Comparison of ENCODE assay signal across 8 mouse cellular contexts in the genomic region with DNA sequence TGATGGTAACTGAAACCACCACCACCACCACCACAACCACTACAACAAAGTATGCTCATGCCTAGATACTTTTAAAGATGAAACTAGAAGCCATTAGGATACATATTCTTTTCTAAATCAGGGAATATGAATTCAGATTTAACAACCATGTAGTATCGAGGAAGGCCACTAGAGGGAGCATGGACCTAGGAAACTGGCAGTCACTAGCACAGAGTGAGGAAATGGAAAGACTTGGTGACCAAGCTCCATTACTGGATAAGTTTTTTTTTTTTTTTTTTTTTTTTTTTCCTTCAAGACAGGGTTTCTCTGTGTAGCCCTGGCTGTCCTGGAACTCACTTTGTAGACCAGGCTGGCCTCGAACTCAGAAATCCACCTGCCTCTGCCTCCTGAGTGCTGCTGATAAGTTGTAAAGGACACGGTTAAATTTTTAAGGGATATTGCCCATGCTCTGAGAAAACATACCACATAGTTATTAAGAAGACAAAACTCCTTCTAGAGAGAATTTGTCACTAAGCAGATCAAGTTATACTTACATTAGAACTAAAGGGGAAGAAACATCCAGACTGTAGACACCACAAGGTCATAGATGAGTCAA. TPM values are rescaled to one million over a fixed set of nuclear protein-coding genes. Genes with fewer than 3 reads are reported as not detected.
DNase-seq lines count a peak whose midpoint lies in the region; ATAC-seq and TF ChIP-seq lines count a peak whose summit lies in the region.
"Had no signal": no experiment of that assay in that cellular context is flagged by ENCODE, and none has a peak within 500 bp of the region (broad histone marks: within the 10 kb centered on the region; RNA-seq: fewer than 3 reads in every experiment).

No protein-coding gene starts in this region.

- no peak overlapping the region for H3K9ac ChIP-seq in liver, adult 2 months (ENCODE audit: low read depth, low read length)
- no peak overlapping the region for H3K9ac ChIP-seq in liver, embryonic 12.5 days
- no peak overlapping the region for H3K9ac ChIP-seq in ES-E14 (ENCODE audit: insufficient read depth, low read depth, low read length, poor library complexity, severe bottlenecking)
- no peak overlapping the region for H3K9ac ChIP-seq in forebrain, postnatal 0 days
- H3K9ac ChIP-seq: heart, embryonic 15.5 days had no signal

- TF ChIP-seq CTCF in liver, adult 2 months (IDR thresholded peaks at IDR 0.05; ENCODE audit: low read depth, low read length): peak; percentile 55
- TF ChIP-seq CTCF in forebrain, postnatal 0 days (IDR thresholded peaks at IDR 0.05; ENCODE audit: low read depth): peak; percentile 87

- H3K9me3 ChIP-seq in liver, embryonic 12.5 days (replicated peaks): no peaks in the 10 kb centered on the region
- H3K9me3 ChIP-seq in ES-E14 (ENCODE audit: control insufficient read depth, insufficient read depth, low read depth, low read length): no peaks in the 10 kb centered on the region
- H3K9me3 ChIP-seq in forebrain, postnatal 0 days (ENCODE audit: low read length): no peaks in the 10 kb centered on the region
- H3K9me3 ChIP-seq: heart, embryonic 15.5 days had no signal

- H3K36me3 ChIP-seq in liver, adult 2 months (ENCODE audit: control insufficient read depth, insufficient read depth, low read length): no peaks in the 10 kb centered on the region
- H3K36me3 ChIP-seq in liver, embryonic 12.5 days: no peaks in the 10 kb centered on the region
- H3K36me3 ChIP-seq in ES-E14 (ENCODE audit: control insufficient read depth, insufficient read depth, low read length, poor library complexity, severe bottlenecking): no peaks in the 10 kb centered on the region
- H3K36me3 ChIP-seq in forebrain, postnatal 0 days (ENCODE audit: insufficient read depth): no peaks in the 10 kb centered on the region
- H3K36me3 ChIP-seq: heart, embryonic 15.5 days had no signal

- WGBS in liver, adult 2 months: 44% methylated on average over 3 of the region's 3 CpGs
- 34% methylated on average over 3 of the region's 3 CpGs for WGBS in liver, embryonic 12.5 days (ENCODE audit: insufficient replicate concordance)
- WGBS in forebrain, postnatal 0 days: 46% methylated on average over 3 of the region's 3 CpGs

- no peaks in the 10 kb centered on the region for H3K4me1 ChIP-seq in liver, adult 2 months (ENCODE audit: control insufficient read depth, insufficient read depth, low read length)
- H3K4me1 ChIP-seq in liver, embryonic 12.5 days: no peaks in the 10 kb centered on the region
- no peaks in the 10 kb centered on the region for H3K4me1 ChIP-seq in ES-E14 (ENCODE audit: control insufficient read depth in 2 of 2, insufficient read depth in 2 of 2, low read length in 2 of 2, poor library complexity in 1 of 2)
- H3K4me1 ChIP-seq in forebrain, postnatal 0 days (ENCODE audit: insufficient read depth): no peaks in the 10 kb centered on the region
- H3K4me1 ChIP-seq: heart, embryonic 15.5 days had no signal

- no peak overlapping the region for H3K4me3 ChIP-seq in liver, adult 2 months (ENCODE audit: insufficient read depth, low read depth, low read length)
- no peak overlapping the region for H3K4me3 ChIP-seq in liver, embryonic 12.5 days
- H3K4me3 ChIP-seq in ES-E14 (ENCODE audit: insufficient read depth in 1 of 2, low read depth in 1 of 2, low read length in 2 of 2, poor library complexity in 1 of 2, severe bottlenecking in 1 of 2): no peak overlapping the region
- no peak overlapping the region for H3K4me3 ChIP-seq in forebrain, postnatal 0 days (ENCODE audit: low read depth, low read length)
- H3K4me3 ChIP-seq: heart, embryonic 15.5 days had no signal

- H3K4me2 ChIP-seq in liver, embryonic 12.5 days: no peak overlapping the region
- no peak overlapping the region for H3K4me2 ChIP-seq in forebrain, postnatal 0 days (ENCODE audit: low read depth)
- H3K4me2 ChIP-seq: heart, embryonic 15.5 days had no signal

- ATAC-seq in liver, embryonic 12.5 days: no peak
- peak; percentile 68 for ATAC-seq in forebrain, postnatal 0 days

- in situ Hi-C loops in ES-E14 (cut with MboI; ENCODE audit: low sequenced_read_pairs in 2 of 2, unreplicated experiment in 2 of 2): no loop called here

- H3K79me2 ChIP-seq in liver, adult 2 months (ENCODE audit: control insufficient read depth, insufficient read depth, low read length): no peaks in the 10 kb centered on the region

- peak; percentile 41 for DNase-seq in liver, adult 2 months (ENCODE audit: extremely low read depth, low read depth, low spot score)
- no peak for DNase-seq in ES-E14 (ENCODE audit: low read depth, low spot score)
- peak; percentile 26 for DNase-seq in c-Kit-negative CD71-positive TER-119-positive erythroid progenitor cells, embryonic 14.5 days (ENCODE audit: low read depth, low spot score)
- DNase-seq in forebrain, postnatal 0 days: peak; percentile 81
- DNase-seq in left cerebral cortex, postnatal 25 days (ENCODE audit: low spot score in 2 of 2): peak; percentile 65 to 81
- peak; percentile 88 for DNase-seq in retina, embryonic 14.5 days (ENCODE audit: low spot score)

- intact Hi-C loops in left cerebral cortex, postnatal 25 days (cut with DNase I): no loop called here

- no peak overlapping the region for H3K27ac ChIP-seq in liver, adult 2 months (replicated peaks; ENCODE audit: insufficient read depth, low read depth, low read length)
- H3K27ac ChIP-seq in liver, embryonic 12.5 days: no peak overlapping the region
- no peak overlapping the region for H3K27ac ChIP-seq in ES-E14 (ENCODE audit: insufficient read depth, low read depth, low read length, poor library complexity, severe bottlenecking)
- no peak overlapping the region for H3K27ac ChIP-seq in forebrain, postnatal 0 days (ENCODE audit: low read depth, low read length)
- H3K27ac ChIP-seq: heart, embryonic 15.5 days had no signal

- H3K27me3 ChIP-seq in liver, adult 2 months (ENCODE audit: control insufficient read depth, insufficient read depth, low read length): no peaks in the 10 kb centered on the region
- 0 out of 2 replicates have a peak, but pooled peaks cover 4% of the 10 kb centered on the region for H3K27me3 ChIP-seq in liver, embryonic 12.5 days (replicated peaks)
- no peaks in the 10 kb centered on the region for H3K27me3 ChIP-seq in forebrain, postnatal 0 days (ENCODE audit: insufficient read depth, low read length)
- H3K27me3 ChIP-seq: heart, embryonic 15.5 days had no signal

- TF ChIP-seq POLR2A in liver, adult 2 months (IDR thresholded peaks at IDR 0.05; ENCODE audit: extremely low read depth, insufficient read depth, low read length): no peak

TF ChIP-seq in ES-E14, 5 proteins besides CTCF, POLR2A, EP300 and RAD21:
- TF ChIP-seq CHD2 (IDR thresholded peaks at IDR 0.05; ENCODE audit: low read depth, low read length) (no peak), ZNF384 (IDR thresholded peaks at IDR 0.05; ENCODE audit: low read depth, low read length) (peak; percentile 85), MAFK (IDR thresholded peaks at IDR 0.05; ENCODE audit: insufficient read depth, low read depth, low read length) (no peak), HCFC1 (IDR thresholded peaks at IDR 0.05; ENCODE audit: borderline replicate concordance, insufficient read depth, low read length) (no peak), ZC3H11A (IDR thresholded peaks at IDR 0.05; ENCODE audit: borderline replicate concordance, low read depth, low read length) (peak; percentile 93; the same call in 1 of the 2 replicates)

RNA-seq across cellular contexts. Expression of a gene that starts 12.7 kb away (rescaled TPM):
- total RNA-seq in liver, adult 2 months (2014; rRNA removed): not detected in 2 replicates
- polyA plus RNA-seq in liver, adult 2 months (2012; rRNA removed): not detected in 2 replicates
- polyA plus RNA-seq in liver, embryonic 12.5 days (2016; fragmentation: Nextera tagmentation; extraction: Ambion mirVana): not detected in 2 replicates
- not detected in 2 replicates for total RNA-seq in ES-E14 (2012; rRNA removed)
- not detected in 2 replicates for total RNA-seq in forebrain, postnatal 0 days (2014; rRNA removed)
- 0.24 TPM in 1 of 2 replicates, not detected in the other for polyA plus RNA-seq in forebrain, postnatal 0 days (2015; fragmentation: Nextera tagmentation; extraction: Ambion mirVana)
- not detected for total RNA-seq in left cerebral cortex, postnatal 25 days (2021)
- polyA plus RNA-seq: heart, embryonic 15.5 days had no signal

RNA-seq across cellular contexts. Expression of a gene that starts 14.4 kb away (rescaled TPM):
- total RNA-seq in liver, adult 2 months (2014; rRNA removed): 0.09 TPM in 1 of 2 replicates, not detected in the other
- polyA plus RNA-seq in liver, adult 2 months (2012; rRNA removed): not detected in 2 replicates
- 0.56 and 0.67 TPM in 2 replicates for polyA plus RNA-seq in liver, embryonic 12.5 days (2016; fragmentation: Nextera tagmentation; extraction: Ambion mirVana)
- total RNA-seq in ES-E14 (2012; rRNA removed): 11.2 and 14.1 TPM in 2 replicates
- total RNA-seq in forebrain, postnatal 0 days (2014; rRNA removed): 109 and 128 TPM in 2 replicates
- 206 and 236 TPM in 2 replicates for polyA plus RNA-seq in forebrain, postnatal 0 days (2015; fragmentation: Nextera tagmentation; extraction: Ambion mirVana)
- total RNA-seq in left cerebral cortex, postnatal 25 days (2021): 100 to 1,000 TPM; 155 to 157 TPM

RNA-seq across cellular contexts. Expression of a gene that starts 49.4 kb away (rescaled TPM):
- total RNA-seq in liver, adult 2 months (2014; rRNA removed): 0.46 and 0.81 TPM in 2 replicates
- 0.55 and 1.0 TPM in 2 replicates for polyA plus RNA-seq in liver, adult 2 months (2012; rRNA removed)
- 0.30 and 0.36 TPM in 2 replicates for polyA plus RNA-seq in liver, embryonic 12.5 days (2016; fragmentation: Nextera tagmentation; extraction: Ambion mirVana)
- total RNA-seq in ES-E14 (2012; rRNA removed): 12.0 and 19.7 TPM in 2 replicates
- total RNA-seq in forebrain, postnatal 0 days (2014; rRNA removed): 78.8 and 79.0 TPM in 2 replicates
- polyA plus RNA-seq in forebrain, postnatal 0 days (2015; fragmentation: Nextera tagmentation; extraction: Ambion mirVana): 43.4 and 54.1 TPM in 2 replicates
- 100 to 1,000 TPM; 124 to 227 TPM for total RNA-seq in left cerebral cortex, postnatal 25 days (2021)

Comparison
In these comparisons a context has a peak if more than half of its experiments do, and no peak if none do; other contexts are left out.
1. RNA of a gene that starts 14.4 kb away (total RNA-seq): 155 to 157 TPM in left cerebral cortex, postnatal 25 days, 109 to 128 TPM in forebrain, postnatal 0 days and 11.2 to 14.1 TPM in ES-E14; 0.09 TPM in liver, adult 2 months; every median in the first group is over 10 times any median in the second.